Mouse (Mus musculus) liver, adult 2 months (tissue): Measurements from ENCODE around the gene Arhgef28.

Experiments used
- CTCF ChIP-seq: fragments of 200-500 bp; IDR thresholded peaks from 2 replicates; pipeline ENCODE4 v1.5.1; 2011; ENCODE audit warnings: low read depth, low read length, control low read depth
- POLR2A ChIP-seq: fragments of 200-500 bp; IDR thresholded peaks from 2 replicates; pipeline ENCODE4 v1.6.1; 2011; ENCODE audit warnings: low read length, control low read depth; ENCODE audit not compliant: insufficient read depth; ENCODE audit errors: extremely low read depth

DNA sequence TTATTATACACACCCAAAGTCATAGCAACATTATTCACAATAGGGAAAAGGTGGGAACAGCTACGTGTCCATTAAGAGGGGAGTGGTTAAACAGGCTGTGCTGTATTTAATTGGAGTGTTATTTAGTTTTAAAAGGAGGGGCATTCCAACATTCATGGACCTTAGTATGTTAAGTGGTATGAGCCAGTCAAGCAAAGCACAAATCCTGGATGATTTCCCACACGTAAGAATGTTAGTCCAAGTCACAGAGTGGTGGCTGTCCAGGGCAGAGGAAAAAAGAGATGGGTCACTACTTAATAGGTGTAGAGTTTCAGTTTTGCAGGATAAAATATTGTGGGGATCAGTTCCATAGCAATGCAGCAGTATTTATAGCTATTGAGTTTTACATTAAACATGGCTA lies 20.0 kb upstream of the Arhgef28 start:
- TF ChIP-seq CTCF, result no peak
- TF ChIP-seq POLR2A, result no peak
